Mouse (Mus musculus): ENCODE measurements around the gene Derl3. TPM values are rescaled to one million over a fixed set of nuclear protein-coding genes. Genes with fewer than 3 reads are reported as not detected.

Gene Derl3
- total RNA-seq, 1 experiment from 2014 or later, result not detected

DNA sequence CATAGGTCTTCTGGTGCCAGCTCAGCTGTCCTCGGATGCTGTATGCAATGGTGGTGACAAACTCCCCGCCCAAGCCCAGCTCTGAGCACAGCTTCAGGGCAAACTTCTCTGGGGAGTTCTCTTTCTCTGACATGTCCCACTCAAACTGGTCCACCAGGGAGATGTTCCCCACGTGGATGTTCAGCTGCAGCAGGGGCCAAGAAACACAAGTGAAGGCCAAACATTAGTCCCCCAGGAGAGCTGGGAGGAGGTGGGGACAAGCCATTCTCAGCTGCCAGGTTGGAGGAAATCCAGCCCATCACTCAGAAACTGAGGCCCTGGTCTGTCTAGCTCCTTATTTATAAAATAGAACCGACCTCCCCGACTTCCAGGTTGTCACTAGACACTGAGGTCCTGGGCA lies 11.2 kb downstream of the Derl3 start:
- ATAC-seq (replicated peaks; ENCODE audit: low read depth, poor library complexity, severe bottlenecking), result no peak

DNA sequence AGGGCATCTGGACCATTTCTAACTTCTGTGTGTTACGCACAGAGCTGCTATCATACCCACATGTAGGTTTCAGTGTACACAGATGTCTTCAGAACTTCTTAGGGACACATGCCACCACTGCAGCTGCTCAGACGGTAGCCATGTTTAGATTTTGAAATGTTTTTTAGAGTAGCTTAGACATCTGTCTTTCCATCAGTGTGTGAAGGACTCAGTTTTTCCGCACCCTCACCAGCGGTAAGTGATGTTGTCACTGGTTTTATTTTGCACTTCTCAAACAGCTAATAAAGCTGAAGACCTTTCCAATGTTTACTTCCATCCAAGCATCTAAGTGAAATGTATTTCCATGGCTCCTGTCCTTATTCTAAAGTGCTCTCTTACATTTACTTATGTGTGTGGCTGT lies 13.7 kb downstream of the Derl3 start:
- ATAC-seq (replicated peaks; ENCODE audit: low read depth, poor library complexity, severe bottlenecking), result no peak

DNA sequence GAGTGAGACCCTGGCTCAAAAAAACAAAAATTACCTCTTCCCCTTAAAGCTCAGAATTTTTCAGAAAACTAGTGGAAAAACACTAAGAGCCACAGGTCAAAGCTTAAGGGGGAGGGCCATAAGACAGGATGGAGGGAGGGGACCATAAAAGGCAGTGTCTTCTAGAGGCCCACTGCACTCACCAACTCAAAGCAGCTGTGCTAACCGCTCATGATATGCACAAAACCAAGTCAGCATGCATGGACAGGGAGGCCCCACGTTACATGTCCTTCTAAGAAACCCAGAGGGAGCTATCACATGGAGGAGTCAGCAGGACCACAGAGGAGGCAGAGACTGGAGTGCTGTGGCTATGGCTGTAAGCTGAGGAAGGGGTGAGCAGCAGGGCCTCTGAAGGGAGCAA lies 17.5 kb downstream of the Derl3 start:
- no peak for ATAC-seq (replicated peaks; ENCODE audit: low read depth, poor library complexity, severe bottlenecking)

DNA sequence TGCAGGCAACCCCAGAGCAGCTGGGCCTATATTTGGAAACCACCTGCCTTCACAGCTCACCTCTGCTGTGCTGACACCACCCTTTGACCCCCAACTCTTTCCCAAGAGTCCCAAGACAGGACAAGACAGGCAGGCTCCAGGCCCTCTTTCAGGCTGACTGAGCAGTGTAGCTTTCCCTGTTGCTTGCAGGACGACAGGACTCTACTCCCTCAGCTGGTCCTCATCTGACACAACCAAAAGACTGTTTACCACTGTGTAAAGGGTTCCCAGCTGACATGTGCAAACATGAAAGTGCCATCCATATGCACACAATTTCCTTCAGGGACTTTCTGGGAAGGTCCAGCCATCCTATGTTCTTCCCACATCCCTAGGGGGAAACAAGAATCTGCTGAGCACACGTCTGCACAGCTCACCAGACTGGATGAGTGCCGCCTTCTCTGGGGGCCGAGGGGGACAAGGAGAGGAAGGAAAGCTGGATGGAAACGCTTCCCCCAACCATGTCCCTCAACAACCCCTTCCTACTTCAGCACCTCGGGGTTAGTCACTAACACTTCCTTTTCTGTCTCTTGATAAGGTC lies 19.9 kb downstream of the Derl3 start:
- ATAC-seq (replicated peaks; ENCODE audit: low read depth, poor library complexity, severe bottlenecking), result no peak

GRCm38 (mm10) chr10:75915557-75915956 lies 22.3 kb downstream of the Derl3 start:
- ATAC-seq (replicated peaks; ENCODE audit: low read depth, poor library complexity, severe bottlenecking), result no peak

DNA sequence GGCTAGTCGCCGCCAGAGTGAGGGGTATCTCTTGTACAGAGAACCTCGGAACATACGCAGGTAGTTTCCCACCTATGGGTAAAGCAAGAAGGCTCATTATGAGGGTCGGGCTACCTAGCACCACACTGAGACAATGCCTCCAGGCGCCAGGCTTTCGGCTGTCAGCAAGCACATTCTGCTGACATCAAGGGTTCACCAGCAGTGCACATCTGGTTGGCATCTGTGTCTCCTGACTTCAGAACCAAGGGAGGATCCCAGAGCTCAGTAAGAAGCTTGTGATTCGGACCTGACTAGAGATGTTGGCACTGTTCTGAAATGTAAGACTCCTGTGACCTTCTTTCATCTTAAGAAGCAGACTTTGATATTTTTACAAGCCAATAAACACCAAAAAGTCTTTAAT lies 23.6 kb downstream of the Derl3 start:
- ATAC-seq (replicated peaks; ENCODE audit: low read depth, poor library complexity, severe bottlenecking), result no peak

GRCm38 (mm10) chr10:75919026-75919425 lies 25.8 kb downstream of the Derl3 start:
- ATAC-seq (replicated peaks; ENCODE audit: low read depth, poor library complexity, severe bottlenecking), result no peak

DNA sequence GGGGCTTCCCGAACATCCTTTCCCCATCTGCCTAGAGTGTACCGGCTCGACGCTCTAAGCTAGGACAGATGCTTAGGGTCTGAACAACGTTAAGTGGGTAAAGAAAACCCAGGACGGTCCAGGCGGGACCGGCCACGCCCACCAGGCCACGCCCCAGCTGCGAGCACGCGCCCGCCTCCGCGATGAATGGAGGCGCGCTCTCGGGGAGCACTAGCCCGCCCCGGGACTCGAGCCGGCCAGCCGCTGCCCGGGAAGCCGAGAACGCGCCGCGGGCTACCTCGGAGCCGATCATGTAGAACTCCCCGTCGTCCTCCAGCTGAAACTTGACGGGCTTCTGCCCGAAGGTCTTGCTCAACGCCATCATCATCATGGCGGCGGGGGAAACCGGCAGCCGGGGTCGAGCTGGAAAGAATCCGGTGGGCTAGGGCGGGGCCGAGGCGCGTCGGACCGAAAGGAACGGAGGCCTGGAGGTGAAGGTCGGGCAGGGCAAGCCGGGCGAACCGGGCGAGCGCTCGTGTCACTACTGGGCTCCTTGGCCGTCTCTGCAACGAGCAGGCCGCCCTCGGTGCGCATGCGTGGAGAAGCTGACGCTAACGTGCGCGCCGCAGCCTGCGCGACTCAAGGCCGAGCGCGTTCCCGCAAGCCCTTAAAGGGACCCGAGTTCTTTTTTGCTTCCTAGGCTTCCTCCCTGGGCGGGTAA lies 28.0 kb downstream of the Derl3 start, which contains the start of gene Smarcb1:
TSS of gene Smarcb1 (minus strand) at position 592 of the 700 bp plus-strand sequence.
- peak; percentile 81 for ATAC-seq (replicated peaks; ENCODE audit: low read depth, poor library complexity, severe bottlenecking)

GRCm38 (mm10) chr10:75921726-75922560 lies 28.7 kb downstream of the Derl3 start:
- ATAC-seq (replicated peaks; ENCODE audit: low read depth, poor library complexity, severe bottlenecking), result 0 out of 2 replicates have a peak, but pooled peaks have one; percentile 16

GRCm38 (mm10) chr10:75924324-75924723 lies 31.1 kb downstream of the Derl3 start:
- no peak for ATAC-seq (replicated peaks; ENCODE audit: low read depth, poor library complexity, severe bottlenecking)

- ATAC-seq (replicated peaks; ENCODE audit: low read depth, poor library complexity, severe bottlenecking), result peak; percentile 20; the same call in 1 of the 2 replicates
Observed at GRCm38 (mm10) chr10:75926396-75926795, 33.2 kb downstream of the Derl3 start.

- ATAC-seq (replicated peaks; ENCODE audit: low read depth, poor library complexity, severe bottlenecking), result no peak
Observed at GRCm38 (mm10) chr10:75930304-75930703, 37.1 kb downstream of the Derl3 start.

DNA sequence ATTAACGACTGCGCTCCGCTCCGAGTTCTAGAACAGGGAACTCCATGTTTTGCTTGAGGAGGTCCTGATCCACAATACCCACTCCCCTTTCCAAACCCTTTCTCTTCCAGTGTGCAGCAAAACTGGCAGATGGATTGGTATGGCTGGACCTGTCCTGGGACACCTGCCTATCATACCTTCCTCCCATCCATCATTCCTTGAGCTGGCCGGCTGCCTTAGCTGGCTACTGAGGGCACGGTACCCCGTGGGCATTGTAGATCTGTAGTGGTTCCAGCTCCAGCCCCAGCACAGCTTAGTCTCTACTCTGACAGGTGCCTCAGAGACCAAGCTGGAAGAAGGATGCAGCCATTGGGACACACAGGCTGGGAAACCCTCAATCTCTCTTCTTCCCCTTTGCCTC lies 38.1 kb downstream of the Derl3 start:
- ATAC-seq (replicated peaks; ENCODE audit: low read depth, poor library complexity, severe bottlenecking), result no peak

DNA sequence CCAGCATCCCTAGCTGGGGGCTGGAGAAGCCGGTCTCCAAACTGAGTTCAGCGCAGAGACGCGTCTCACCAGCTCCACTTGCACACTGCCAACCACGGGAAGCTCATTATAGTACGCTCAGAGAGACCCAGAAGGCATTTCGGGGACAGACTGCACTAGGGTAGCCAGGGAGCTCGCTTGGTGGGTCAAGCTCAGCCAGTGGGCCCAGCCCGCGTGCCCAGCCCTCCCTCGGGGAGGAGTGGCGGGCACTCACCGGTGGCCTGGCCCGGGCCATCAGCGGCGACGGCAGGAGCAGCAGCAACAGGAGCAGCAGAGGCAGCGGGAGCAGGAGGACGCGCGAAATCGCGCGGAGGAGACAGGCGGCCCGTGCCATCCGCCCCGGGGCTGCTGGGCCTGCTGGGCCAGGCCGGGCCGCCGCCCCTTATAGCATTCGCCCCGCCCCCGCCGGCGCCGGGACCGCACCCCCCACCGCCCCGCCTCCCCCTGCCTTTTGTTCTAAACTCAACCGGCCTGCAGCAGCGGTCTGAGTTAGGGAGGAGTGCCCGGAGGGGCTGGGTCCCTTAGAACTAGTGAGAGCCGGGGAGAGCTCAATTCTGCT lies 39.0 kb downstream of the Derl3 start:
- peak; percentile 36 for ATAC-seq (replicated peaks; ENCODE audit: low read depth, poor library complexity, severe bottlenecking)

- no peak for ATAC-seq (replicated peaks; ENCODE audit: low read depth, poor library complexity, severe bottlenecking)
Observed at GRCm38 (mm10) chr10:75932891-75933290, 39.7 kb downstream of the Derl3 start, which contains the start of gene Chchd10. Gene Chchd10, plus strand, starts transcription at chr10:75933130.

GRCm38 (mm10) chr10:75934991-75935390 lies 41.8 kb downstream of the Derl3 start:
- ATAC-seq (replicated peaks; ENCODE audit: low read depth, poor library complexity, severe bottlenecking), result no peak

DNA sequence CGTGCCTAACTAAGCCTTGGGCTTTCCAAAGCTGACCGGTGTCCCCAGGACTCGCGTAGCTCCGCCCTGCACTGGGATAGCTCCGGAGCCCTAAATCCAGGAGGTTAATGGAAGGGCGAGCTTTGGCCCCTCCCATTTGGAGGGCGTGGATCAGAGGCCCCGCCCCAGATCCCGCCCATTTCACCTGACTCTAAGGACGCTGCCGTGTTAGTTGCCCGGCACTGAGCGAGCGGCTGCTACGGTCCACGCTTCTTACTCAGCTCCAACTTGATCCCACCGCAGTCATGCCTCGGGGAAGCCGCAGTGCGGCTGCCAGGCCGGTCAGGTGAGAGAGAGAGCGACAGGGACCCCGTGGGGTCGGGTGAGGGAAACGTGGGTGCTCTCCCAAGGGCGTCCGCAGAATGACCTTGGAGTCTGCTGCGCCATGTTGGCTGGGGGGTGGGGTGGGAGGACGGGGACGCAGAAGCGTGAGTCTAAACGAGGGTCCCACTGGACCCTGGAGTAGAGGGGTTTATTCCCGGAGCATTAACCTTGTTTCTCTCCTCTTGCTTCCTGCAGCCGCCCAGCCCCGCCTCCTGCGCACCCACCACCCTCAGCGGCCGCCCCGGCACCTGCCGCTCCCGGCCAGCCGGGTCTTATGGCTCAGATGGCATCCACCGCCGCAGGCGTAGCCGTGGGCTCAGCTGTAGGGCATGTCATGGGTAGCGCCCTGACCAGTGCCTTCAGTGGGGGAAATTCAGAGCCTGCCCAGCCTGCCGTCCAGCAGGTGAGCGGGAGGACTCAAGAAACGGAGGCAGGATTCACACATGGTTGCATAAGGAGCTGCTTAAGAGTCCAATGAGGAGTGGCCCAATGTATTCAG lies 42.7 kb downstream of the Derl3 start, which contains the start of gene Mmp11:
TSS of gene Mmp11 (minus strand) at position 817 of the 862 bp plus-strand sequence.
- peak; percentile 87 for ATAC-seq (replicated peaks; ENCODE audit: low read depth, poor library complexity, severe bottlenecking)

- no peak for ATAC-seq (replicated peaks; ENCODE audit: low read depth, poor library complexity, severe bottlenecking)
Observed at GRCm38 (mm10) chr10:75936909-75937667, 43.9 kb downstream of the Derl3 start.
